Mouse (Mus musculus): ENCODE data around the gene Clp1. TPM values are rescaled to one million over a fixed set of nuclear protein-coding genes. Genes with fewer than 3 reads are reported as not detected.

The Clp1 gene
- polyA plus RNA-seq, 1 experiment: 11.4 TPM

- TF ChIP-seq POLR2A (IDR thresholded peaks at IDR 0.05; ENCODE audit: low read depth, low read length) (no peak), CTCF (IDR thresholded peaks at IDR 0.05; ENCODE audit: extremely low read depth, insufficient read length, insufficient replicate concordance, low read depth, low read length) (no peak)
- Histone ChIP-seq H3K27me3 (ENCODE audit: control insufficient read depth, insufficient read depth, low read length) (no peaks in the 10 kb centered on the region), H3K4me1 (ENCODE audit: control insufficient read depth, insufficient read depth, insufficient read length, low read length) (peaks cover 9% of the 10 kb centered on the region), H3K4me3 (ENCODE audit: low read depth, low read length) (no peak overlapping the region), H3K36me3 (ENCODE audit: control insufficient read depth, insufficient read depth, low read length) (peaks cover 21% of the 10 kb centered on the region), H3K27ac (ENCODE audit: insufficient read depth, low read depth, low read length) (no peak overlapping the region)
- WGBS: 89% methylated on average over 14 of the region's 14 CpGs
Measured at GRCm38 (mm10) chr2:84723856-84724255, 3.3 kb downstream of the Clp1 start.

GRCm38 (mm10) chr2:84721182-84721581 is 6.0 kb downstream of the Clp1 start:
- 72% methylated on average over 3 of the region's 3 CpGs for WGBS
- H3K4me3 ChIP-seq (ENCODE audit: low read depth, low read length): no peak overlapping the region

GRCm38 (mm10) chr2:84720718-84721117 is 6.4 kb downstream of the Clp1 start:
- Histone ChIP-seq H3K36me3 (ENCODE audit: control insufficient read depth, insufficient read depth, low read length) (peaks cover 20% of the 10 kb centered on the region), H3K27me3 (ENCODE audit: control insufficient read depth, insufficient read depth, low read length) (no peaks in the 10 kb centered on the region), H3K27ac (ENCODE audit: insufficient read depth, low read depth, low read length) (no peak overlapping the region), H3K4me3 (ENCODE audit: low read depth, low read length) (no peak overlapping the region), H3K4me1 (ENCODE audit: control insufficient read depth, insufficient read depth, insufficient read length, low read length) (peaks cover 10% of the 10 kb centered on the region)
- no peak for TF ChIP-seq CTCF (IDR thresholded peaks at IDR 0.05; ENCODE audit: extremely low read depth, insufficient read length, insufficient replicate concordance, low read depth, low read length)
- no peak for TF ChIP-seq POLR2A (IDR thresholded peaks at IDR 0.05; ENCODE audit: low read depth, low read length)
- WGBS: 91% methylated on average over 2 of the region's 2 CpGs

More at GRCm38 (mm10) chr2:84721182-84721581, 6.0 kb downstream of the Clp1 start:
- Histone ChIP-seq H3K27ac (ENCODE audit: insufficient read depth, low read depth, low read length) (no peak overlapping the region), H3K36me3 (ENCODE audit: control insufficient read depth, insufficient read depth, low read length) (peaks cover 21% of the 10 kb centered on the region), H3K27me3 (ENCODE audit: control insufficient read depth, insufficient read depth, low read length) (no peaks in the 10 kb centered on the region), H3K4me1 (ENCODE audit: control insufficient read depth, insufficient read depth, insufficient read length, low read length) (peaks cover 12% of the 10 kb centered on the region)
- TF ChIP-seq CTCF (IDR thresholded peaks at IDR 0.05; ENCODE audit: extremely low read depth, insufficient read length, insufficient replicate concordance, low read depth, low read length): no peak
- TF ChIP-seq POLR2A (IDR thresholded peaks at IDR 0.05; ENCODE audit: low read depth, low read length): no peak

- 92% methylated on average over 4 of the region's 4 CpGs for WGBS
- TF ChIP-seq CTCF (IDR thresholded peaks at IDR 0.05; ENCODE audit: extremely low read depth, insufficient read length, insufficient replicate concordance, low read depth, low read length) (no peak), POLR2A (IDR thresholded peaks at IDR 0.05; ENCODE audit: low read depth, low read length) (no peak)
- H3K36me3 ChIP-seq (ENCODE audit: control insufficient read depth, insufficient read depth, low read length): 0 out of 2 replicates have a peak, but pooled peaks cover 6% of the 10 kb centered on the region
- peaks cover 6% of the 10 kb centered on the region; the same call in 1 of the 2 replicates for H3K4me1 ChIP-seq (ENCODE audit: control insufficient read depth, insufficient read depth, insufficient read length, low read length)
- H3K4me3 ChIP-seq (ENCODE audit: low read depth, low read length): no peak overlapping the region
- H3K27ac ChIP-seq (ENCODE audit: insufficient read depth, low read depth, low read length): no peak overlapping the region
- no peaks in the 10 kb centered on the region for H3K27me3 ChIP-seq (ENCODE audit: control insufficient read depth, insufficient read depth, low read length)
Measured at GRCm38 (mm10) chr2:84717357-84717756, 9.8 kb downstream of the Clp1 start.

GRCm38 (mm10) chr2:84716423-84717355 is 10.5 kb downstream of the Clp1 start:
- H3K4me3 ChIP-seq (ENCODE audit: low read depth, low read length): no peak overlapping the region
- H3K27me3 ChIP-seq (ENCODE audit: control insufficient read depth, insufficient read depth, low read length): no peaks in the 10 kb centered on the region
- H3K27ac ChIP-seq (ENCODE audit: insufficient read depth, low read depth, low read length): peak overlapping the region; percentile 92
- 12% methylated on average over 9 of the region's 9 CpGs for WGBS
- peaks cover 6% of the 10 kb centered on the region; the same call in 1 of the 2 replicates for H3K4me1 ChIP-seq (ENCODE audit: control insufficient read depth, insufficient read depth, insufficient read length, low read length)
- no peak for TF ChIP-seq CTCF (IDR thresholded peaks at IDR 0.05; ENCODE audit: extremely low read depth, insufficient read length, insufficient replicate concordance, low read depth, low read length)
- TF ChIP-seq POLR2A (IDR thresholded peaks at IDR 0.05; ENCODE audit: low read depth, low read length): no peak
- 0 out of 2 replicates have a peak, but pooled peaks cover 6% of the 10 kb centered on the region for H3K36me3 ChIP-seq (ENCODE audit: control insufficient read depth, insufficient read depth, low read length)

- Histone ChIP-seq H3K27me3 (ENCODE audit: control insufficient read depth, insufficient read depth, low read length) (no peaks in the 10 kb centered on the region), H3K4me1 (ENCODE audit: control insufficient read depth, insufficient read depth, insufficient read length, low read length) (peaks cover 6% of the 10 kb centered on the region; the same call in 1 of the 2 replicates), H3K27ac (ENCODE audit: insufficient read depth, low read depth, low read length) (peak overlapping the region; percentile 92), H3K4me3 (ENCODE audit: low read depth, low read length) (peak overlapping the region; percentile 87), H3K36me3 (ENCODE audit: control insufficient read depth, insufficient read depth, low read length) (peaks cover 2% of the 10 kb centered on the region; the same call in 1 of the 2 replicates)
- TF ChIP-seq POLR2A (IDR thresholded peaks at IDR 0.05; ENCODE audit: low read depth, low read length) (0 out of 2 replicates have a peak, but pooled peaks have one; percentile 7), CTCF (IDR thresholded peaks at IDR 0.05; ENCODE audit: extremely low read depth, insufficient read length, insufficient replicate concordance, low read depth, low read length) (no peak)
- WGBS: under 1% methylated on average over 33 of the region's 33 CpGs
Measured at GRCm38 (mm10) chr2:84715562-84716361, 11.4 kb downstream of the Clp1 start.
